Mouse (Mus musculus) R1 (cell line): ENCODE results near the gene Get4.

Experiments
- DNase-seq: peaks from one replicate; pipeline ENCODE4 v3.0.0-alpha.2; 2018; ENCODE audit warnings: low read depth, low spot score

Get4 gene

DNA sequence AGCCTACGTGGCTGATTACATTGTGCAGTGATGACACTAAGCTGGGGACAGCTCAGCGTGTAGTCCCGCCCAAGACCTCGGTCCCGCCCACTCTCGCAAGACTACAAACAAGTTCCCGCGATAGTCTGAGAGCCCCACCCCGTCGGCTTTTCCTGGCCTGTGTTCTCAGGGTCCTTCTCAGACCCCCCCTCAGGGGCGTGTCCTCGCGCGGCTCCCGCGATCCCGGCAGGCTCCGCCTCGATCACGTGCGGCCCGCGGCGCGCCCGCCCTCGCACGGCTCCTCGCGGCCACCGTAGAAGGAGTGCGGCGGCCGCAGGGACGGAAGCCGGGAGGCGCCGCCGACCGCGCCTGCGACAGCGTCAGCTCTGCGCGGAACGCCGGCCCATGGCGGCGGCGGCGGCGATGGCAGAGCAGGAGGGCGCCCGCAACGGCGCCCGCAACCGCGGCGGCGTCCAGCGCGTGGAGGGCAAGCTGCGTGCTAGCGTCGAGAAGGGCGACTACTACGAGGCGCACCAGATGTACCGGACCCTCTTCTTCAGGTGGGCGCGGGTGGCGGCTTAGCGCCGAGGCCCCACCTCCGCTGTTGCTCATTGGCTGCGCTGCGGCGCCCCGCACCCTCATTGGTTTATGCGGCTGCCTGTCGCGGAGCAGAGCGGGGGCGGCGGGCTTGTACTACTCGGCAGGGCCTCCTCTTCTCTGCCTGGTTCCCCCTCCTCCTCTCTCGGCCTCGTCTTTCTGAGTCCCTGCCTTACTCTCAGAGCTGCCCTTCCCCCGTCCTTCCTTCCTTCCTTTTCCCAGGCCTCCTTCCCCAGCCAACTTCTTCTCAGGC, at the start of gene Get4:
Get4 (plus strand) TSS at position 244 of the 829 bp plus-strand sequence.
- DNase-seq = peak; percentile 99

DNA sequence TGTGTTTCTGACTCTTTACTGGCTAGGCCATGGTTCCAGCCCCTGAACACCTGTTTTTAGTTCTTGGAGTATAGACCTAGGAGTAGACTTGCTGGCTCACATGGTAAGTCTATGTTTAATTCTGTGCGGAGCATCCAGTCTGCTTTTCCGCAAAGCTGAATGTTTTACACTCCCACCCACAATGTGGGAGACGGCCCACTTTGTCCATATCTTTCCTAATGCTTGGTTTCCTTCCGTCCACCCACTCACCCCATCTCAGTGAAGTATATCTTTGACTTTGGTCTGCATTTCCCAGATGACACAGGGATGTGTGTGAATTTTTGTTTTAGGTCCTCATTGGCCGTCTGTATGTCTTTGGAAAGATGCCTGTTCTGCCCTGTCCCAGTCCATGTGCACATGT, 48.8 kb upstream of the Get4 start:
- DNase-seq = no peak

DNA sequence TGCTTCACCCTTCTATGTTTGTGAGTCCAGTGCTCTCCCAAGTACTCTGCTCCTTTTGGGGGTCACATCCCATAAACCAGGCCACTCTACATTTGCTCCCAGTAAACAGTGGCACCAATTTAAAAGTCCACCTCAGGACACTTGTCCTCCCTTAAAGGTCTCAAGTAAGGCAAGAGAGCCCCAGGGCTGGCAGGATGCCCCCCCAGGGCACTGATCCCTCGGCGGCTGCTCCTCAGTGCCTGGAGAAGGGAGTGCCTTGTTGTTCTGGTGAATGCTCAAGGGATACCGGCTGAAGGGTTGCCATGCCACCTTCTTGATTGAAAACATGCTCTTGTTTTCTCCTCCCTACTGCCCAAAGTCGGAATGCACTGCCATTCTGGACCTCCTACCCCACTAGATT, 46.0 kb upstream of the Get4 start:
- no peak for DNase-seq

DNA sequence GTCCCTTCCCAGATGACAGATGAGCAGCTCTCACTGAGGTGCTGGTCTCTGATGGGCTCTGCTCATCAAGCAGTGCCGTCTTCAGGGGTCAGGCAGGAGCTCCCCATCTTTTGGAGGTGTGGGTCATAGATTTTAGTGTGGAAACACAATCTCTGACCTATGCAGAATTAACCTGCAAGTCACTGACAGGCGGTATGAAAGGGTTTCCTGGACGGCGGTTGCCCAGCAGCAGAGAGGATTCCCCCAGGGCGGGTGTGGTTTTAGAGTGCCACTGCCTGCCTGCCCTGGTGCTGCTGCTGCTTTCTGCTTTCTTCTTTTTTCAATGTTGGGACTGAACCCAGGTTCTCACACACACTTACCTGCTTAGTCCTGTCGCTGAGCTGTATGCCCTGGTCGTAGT, 45.6 kb upstream of the Get4 start:
- no peak for DNase-seq

DNA sequence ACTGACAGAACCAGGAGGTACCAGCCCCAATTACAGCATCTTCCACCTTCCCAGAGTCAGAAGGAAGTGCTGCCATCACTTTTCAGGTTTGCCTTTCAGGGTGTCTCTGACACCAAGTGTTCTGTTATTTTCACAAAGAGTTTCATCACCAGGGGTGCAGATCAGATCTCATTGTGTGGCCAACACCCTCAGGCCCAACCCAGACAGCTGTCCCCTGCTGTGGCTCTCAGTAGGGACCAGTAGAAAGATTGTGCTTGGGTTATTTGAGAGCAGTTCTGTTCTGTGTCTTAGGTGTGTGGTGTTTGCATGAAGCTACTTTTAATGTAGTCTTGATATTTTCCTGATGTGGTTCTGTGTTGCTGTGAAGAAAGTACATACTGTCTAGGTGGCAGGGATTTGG, 43.9 kb upstream of the Get4 start:
- DNase-seq = no peak

DNA sequence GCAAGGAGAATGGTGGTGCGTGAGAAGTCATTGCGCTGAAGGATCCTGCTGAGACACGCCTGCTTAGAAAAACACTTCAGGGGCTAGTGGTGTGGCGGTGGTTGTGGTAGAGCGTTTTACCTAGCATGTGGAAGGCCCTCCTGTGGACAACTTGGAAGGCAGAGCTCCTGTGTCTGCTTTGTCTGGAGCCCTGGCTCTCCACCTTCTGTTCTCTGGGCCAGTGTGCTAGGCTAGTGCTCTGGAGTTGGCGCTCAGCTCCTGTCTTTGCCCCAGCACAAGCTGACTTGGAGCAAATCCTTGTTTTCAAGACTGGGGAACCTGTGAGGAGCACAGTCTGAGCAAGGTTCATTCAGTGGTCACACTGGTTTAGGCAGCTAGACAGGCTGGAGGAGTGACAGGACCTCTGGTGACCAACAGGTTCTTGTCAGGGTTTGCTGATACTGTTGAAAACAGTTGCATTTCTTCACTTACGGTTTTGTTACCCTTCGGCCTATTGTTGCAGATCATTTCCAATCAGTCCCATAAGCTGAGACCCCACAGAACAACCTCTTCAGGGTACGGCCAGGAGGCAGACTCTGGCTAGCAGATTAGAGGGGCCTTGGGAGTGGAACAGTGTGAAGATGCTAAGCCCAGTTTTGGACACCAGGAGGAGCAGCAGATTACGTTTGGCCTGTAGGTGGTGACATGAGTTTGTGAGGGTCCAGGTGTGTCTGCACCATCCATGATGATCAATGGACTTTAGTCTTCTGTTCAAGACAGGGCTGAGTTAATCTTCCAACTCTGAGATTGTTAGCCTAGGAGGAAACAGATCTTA, 43.0 kb upstream of the Get4 start:
- peak; percentile 61 for DNase-seq

DNA sequence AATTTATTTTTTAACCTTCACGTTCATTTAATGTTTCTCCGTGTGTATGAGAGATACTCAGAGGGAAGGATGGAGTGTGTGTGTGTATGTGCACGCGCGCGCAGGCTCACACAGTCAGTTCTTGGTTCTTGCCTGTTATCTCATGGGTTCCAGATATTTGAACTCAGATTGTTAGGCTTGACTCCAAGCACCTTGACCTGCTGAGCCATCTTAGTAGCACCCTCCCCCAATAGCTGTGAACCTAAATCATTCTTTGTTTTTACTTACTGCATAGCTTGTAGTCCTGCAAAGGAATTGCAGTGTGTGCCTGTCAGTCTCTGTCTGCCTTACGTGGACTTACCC, 42.5 kb upstream of the Get4 start:
- DNase-seq = no peak

DNA sequence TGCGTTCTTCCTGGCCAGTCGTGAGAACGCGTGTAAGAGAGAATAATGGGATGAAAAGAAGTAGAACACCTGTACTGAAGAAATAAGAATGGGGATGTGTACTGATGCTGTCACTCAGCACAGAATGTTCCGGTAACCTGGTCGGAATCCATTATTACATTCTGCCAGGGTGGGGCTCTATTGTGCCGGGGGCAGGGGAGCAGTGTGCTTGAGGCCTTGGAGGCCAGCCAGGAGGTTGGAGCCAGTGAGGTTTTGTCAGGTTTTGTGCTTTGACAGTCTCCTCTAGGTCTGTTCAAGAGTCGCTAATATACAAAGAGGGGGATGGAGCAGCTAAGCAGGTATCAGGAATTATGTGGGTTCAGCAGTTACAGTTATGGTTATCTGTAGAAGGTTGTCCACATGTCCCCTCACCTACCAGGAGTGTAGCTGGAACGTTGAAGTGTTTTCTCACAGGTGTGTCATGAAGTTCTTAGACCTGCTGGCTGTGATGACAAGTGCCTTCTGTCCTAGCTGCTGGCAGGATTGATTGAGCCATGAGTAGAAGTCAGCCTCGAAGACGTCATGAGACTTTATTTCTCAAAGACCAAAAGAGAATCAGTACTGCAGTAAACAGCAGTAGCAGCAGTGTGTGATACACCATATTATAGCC, 40.3 kb upstream of the Get4 start:
- DNase-seq = no peak

DNA sequence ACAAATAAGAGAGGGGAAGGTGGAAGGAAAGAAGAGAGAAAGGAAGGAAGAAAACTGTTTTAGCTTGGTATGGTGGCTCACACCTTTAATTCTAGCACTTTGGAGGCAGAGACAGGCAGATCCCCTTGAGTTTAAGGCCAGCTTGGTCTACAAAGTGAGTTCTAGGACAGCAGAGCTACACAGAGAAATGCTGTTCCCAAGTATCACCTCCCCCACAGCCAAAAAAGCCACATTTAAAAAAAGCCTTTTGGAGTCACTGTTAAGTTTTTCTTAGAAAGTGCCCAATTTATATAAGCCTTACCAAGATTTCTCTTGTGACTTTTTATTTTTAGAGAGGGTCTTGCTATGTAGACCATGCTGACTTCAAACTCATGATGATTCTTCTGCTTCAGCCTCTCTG, 37.8 kb upstream of the Get4 start:
- DNase-seq = no peak

DNA sequence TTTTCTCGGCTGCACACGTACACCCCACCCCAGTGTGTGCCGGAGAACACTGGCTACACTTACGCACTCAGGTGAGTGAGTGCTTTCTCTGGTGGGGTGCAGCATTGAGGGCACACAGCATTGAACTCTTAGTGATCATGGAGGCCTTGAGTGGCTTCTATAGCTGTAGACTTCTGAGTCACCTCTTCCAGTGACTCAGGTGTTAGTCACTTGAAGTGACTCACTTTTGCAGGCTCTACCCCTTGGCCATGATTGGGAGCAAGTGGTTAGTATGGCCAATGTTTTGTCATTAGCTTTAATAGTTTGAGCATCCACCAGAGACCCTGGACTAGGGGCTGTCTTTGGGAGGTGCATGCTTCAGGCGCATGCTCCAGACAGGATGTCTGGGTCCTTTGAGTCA, 36.9 kb upstream of the Get4 start:
- DNase-seq = no peak

DNA sequence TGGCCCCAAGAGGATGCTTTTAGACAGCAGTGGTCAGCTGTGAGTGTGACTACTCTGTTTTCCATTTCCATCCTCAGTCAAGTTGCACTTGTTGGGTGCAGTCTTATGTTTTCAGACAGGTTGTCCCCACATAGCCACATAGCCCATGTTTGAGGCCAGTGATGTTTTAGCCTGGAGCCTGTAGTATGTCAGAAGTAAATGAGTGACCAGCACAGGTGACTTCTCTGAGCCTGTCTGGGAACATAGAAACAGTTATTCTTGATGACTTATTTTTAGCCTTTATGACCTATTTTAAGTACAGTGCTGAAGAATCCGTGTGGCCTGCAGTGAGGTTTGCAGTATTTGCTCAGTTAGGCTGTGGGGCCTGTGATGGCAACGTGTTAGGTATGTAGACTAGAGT, 36.0 kb upstream of the Get4 start:
- DNase-seq = no peak

DNA sequence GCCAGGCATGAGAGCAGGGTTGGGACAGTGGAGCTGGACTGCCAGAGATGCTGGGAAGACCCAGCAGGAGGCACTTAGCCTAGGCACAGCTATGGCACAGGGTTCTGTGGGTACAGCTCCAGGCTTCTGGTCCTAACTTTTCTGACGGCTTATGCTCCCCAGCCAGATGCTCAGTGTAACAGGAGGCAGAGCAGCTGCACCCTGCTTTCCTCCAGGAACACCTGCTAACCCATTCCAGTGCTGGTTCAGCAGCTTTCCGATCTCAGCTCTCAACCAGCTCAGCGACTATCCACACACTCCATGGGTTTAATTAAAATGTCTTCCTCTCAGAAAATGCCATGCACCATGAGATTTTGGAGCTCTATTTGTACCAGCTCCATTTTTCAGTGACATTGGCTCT, 35.4 kb upstream of the Get4 start:
- DNase-seq = no peak

DNA sequence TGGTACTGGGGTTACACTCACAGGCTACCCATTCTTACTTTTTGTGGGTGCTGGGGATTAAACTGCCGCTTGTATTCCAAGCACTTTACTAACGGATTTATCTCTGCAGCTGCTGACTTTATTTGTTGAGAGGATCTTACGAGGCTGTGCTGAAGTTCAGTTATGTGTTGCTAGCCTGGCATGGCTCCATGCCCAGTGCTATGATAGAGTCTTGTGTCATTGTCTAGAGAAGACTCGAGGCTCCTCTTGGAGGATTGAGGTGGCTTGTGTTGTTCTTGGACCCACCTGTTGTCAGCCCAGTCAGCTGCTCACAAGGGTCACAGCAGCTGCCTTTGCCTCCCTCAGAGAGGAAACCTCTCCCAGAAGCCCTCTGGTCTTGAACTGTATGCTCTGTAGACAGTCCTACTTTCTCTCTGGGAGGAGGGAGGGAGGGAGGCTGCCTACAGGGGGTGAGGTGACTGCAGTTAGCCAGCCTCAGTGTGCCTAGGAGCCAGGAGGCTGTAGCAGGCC, 32.1 kb upstream of the Get4 start:
- no peak for DNase-seq

DNA sequence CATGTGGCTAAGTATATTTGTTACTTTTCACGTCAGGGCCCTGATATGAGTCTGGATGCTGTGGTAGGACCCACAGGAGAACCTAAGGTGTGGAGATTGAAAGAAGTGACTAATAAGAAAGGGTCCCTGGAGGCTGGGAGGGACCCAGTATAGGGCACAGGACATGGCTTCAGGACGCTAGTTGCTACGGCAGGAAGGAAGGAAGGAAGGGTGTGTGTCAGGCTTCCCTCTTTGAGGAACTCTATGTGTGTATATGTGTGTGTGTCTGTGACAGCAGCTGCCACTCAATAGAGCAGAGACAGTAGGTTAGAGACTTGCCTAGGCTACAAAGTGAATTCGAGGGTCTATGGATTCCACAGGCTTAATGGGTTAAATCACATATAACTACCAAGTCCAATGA, 31.5 kb upstream of the Get4 start:
- no peak for DNase-seq

DNA sequence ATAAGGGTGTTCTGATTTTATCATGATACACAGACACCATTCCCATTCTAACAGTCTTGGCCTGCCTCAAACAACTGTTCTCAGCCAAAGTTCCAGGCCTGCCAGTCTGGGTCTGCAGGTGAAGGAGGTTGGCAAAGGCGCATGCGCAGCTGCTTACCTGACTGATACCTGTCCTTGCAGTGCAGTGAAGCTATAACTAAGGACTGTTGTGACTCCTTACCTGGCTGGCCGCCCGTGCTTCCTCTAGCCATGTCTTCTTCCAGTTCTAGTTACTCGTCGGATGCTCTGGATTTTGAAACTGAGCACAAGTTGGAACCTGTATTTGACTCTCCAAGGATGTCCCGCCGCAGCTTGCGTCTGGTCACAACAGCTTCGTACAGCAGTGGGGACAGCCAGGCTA, 28.8 kb upstream of the Get4 start:
- DNase-seq = no peak

DNA sequence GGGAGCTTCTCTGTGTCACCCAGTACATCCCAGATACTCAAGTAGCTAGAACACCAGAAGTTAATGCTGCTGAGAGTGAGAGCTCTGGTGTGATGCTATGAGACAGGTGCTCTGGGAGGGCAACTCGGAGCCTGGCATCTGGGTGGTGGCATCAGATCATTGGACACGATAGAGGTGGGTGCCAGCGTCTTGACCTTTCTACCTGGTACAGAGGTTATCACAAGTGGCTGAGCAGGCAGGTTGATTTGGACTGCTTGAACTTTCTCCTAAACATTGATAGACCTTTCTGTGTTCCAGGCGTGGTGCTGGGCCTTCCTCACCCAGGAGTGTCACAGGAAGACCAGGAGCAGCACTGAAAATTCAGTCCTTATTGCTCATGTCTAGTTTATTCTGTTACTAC, 24.9 kb upstream of the Get4 start:
- no peak for DNase-seq

DNA sequence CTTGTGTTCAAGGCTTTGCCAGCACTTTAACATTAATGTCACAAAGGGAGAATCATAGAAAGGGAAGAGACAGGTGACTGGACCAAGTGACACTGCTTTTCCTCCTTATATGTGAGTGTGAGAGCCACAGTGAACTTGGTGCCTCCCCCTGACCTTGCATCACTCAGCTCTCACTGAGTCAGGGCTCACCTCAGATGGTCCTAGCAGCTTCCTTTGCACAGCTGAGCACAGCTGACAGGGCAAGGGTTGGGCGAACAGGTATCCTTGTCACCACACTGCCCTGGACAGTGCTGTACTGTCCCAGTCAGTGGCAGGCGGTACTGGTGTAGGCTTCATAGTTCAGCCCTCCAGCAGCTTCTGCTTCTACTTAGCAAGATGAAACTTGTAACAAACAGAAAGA, 24.5 kb upstream of the Get4 start:
- no peak for DNase-seq

DNA sequence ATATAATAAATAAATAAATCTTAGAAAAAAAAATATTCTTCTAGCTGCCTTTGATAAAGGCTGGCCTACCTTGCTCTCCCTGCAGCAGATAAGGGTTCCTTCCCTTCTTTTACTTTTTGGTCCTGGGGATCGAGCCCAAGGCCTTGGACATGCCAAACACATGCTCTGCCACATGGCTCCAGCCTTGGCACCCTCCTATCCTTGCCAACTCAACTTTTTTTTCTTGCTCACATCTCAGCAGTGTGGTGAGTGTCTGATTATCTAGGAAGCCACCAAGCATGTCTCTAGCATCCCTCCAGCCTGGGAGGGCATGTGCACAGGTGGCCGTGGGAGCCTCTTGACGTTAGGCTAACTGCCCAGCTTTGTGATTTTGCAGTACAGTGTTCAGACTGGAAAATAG, 23.8 kb upstream of the Get4 start:
- DNase-seq = no peak

DNA sequence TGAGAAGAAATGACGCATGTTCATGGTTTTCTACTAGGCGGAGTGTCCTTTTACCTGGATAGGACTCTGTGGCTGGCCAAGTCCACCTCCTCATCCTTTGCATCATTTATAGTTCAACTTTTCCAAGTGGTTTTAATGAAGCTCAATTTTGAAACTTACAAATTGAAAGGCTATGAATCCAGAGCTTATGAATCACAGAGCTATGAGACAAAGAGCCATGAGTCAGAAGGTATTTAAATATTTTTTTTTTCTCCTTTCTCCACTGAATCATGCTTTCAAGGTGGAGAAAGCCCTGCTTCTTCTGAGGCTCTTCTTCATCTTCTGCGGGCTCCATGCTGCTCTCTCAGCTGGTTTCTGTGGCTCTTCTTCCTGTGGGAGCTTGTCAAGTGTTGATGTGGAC, 22.4 kb upstream of the Get4 start:
- DNase-seq = no peak

DNA sequence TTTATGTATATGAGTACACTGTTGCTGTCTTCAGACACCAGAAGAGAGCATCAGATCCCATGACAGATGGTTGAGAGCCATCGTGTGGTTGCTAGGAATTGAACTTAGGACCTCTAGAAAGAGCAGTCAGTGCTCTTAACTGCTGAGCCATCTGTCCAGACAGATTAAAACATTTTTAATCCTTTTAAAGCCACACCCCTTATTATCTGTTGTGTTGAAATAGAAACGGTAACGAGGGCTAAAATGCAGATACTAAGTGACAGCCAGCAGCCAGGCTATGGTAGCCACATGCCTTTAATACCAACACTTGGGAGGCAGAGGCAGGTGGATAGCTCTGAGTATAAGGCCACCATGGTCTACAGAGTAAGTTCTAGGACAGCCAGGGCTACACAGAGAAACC, 20.0 kb upstream of the Get4 start:
- DNase-seq = no peak

DNA sequence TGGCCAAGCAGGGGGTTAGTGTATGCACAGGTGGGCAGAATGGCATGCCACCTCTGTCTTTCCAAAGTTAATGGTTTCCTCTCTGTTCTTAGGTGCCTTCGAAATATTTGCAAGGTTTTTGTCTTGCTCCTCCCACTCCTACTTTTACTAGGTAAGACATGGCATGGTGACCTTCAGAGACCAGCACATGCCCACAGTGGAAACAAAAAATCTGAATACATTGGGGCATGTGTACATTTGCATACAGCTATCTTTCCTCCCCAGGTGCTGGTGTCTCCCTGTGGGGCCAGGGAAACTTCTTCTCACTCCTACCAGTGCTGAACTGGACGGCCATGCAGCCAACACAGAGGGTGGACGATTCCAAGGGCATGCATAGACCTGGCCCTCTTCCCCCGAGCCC, 17.7 kb upstream of the Get4 start:
- no peak for DNase-seq

DNA sequence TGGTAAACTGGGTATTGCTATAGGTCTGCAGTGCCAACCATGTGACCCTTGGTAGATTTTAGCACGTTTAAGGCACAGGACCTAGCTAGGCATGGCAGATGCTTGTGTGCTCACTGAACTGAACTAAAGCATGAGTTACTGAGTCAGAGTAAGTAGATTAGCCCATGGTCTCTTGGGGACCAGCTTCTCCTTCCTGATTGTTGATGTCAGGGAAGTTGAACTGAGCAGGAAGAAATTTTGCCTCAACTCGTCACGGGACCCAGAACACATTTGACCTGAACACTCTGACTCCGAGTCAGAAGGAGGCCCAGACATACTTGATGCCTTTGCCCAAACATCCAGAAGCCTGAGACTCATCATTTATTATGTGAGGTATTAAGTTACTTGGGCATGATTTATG, 14.7 kb upstream of the Get4 start:
- DNase-seq = no peak
